Mouse (Mus musculus) induced T-regulatory cell, adult 2 months (primary cell): Measurements from ENCODE around the gene Oosp1.

Experiments
- DNase-seq: peaks from one replicate; pipeline ENCODE4 v3.0.0-alpha.2; 2012; ENCODE audit warnings: low read depth

Gene Oosp1

DNA sequence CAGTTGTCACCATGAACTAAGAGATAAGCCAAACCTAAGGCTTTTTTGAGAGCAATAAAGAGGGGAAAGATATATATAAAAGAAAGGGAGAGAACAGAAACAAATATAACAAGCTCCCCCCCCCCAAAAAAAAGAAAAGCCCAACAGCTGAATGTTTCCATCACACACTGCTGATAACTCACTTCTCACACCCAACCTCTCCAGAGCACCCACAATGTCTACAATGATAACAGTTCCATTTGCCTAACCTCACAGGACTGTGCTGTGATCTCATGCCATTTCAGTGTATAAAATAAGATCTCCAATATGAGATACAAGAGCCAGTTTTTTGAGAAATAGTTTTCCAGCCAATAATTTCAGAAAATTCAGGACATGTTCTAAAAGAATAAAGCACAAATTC lies 73.0 kb downstream of the Oosp1 start:
- DNase-seq = no peak
